Mouse (Mus musculus) forebrain, embryonic 11.5 days (tissue): ENCODE measurements around the gene Pappa. TPM values are rescaled to one million over a fixed set of nuclear protein-coding genes. Genes with fewer than 3 reads are reported as not detected.

Source experiments
- ATAC-seq: fragments of 200-750 bp; cut with Nextera tagmentation; replicated peaks from 2 replicates; pipeline ENCODE4 v1.8.0; 2017; ENCODE audit warnings: moderate TSS enrichment; ENCODE audit not compliant: low FRiP score
- DNase-seq: peaks from one replicate; pipeline ENCODE4 v3.0.0-alpha.2; 2017; ENCODE audit warnings: low spot score
- H3K27ac ChIP-seq: fragments of 300-500 bp; sonication (generic); 2 replicates; pipeline ENCODE4 v1.5.1; 2014; ENCODE audit warnings: low read depth, low read length
- H3K27me3 ChIP-seq: fragments of 300-500 bp; sonication (generic); 2 replicates; pipeline ENCODE4 v1.6.1; 2014; ENCODE audit warnings: mild to moderate bottlenecking, low read length, mixed read lengths; ENCODE audit not compliant: control insufficient read depth, insufficient read depth
- H3K36me3 ChIP-seq: fragments of 300-500 bp; sonication (generic); 2 replicates; pipeline ENCODE4 v1.6.1; 2014; ENCODE audit warnings: mild to moderate bottlenecking, low read length, moderate library complexity, mixed read lengths; ENCODE audit not compliant: control insufficient read depth, insufficient read depth
- H3K4me1 ChIP-seq: fragments of 300-500 bp; sonication (generic); replicated peaks from 2 replicates; pipeline ENCODE4 v1.6.1; 2014; ENCODE audit warnings: low read length, mixed read lengths; ENCODE audit not compliant: control insufficient read depth, insufficient read depth
- H3K4me2 ChIP-seq: fragments of 300-500 bp; sonication (generic); 2 replicates; pipeline ENCODE4 v1.6.1; 2014; ENCODE audit warnings: low read depth, mild to moderate bottlenecking, low read length, moderate library complexity, mixed read lengths; ENCODE audit not compliant: severe bottlenecking
- H3K4me3 ChIP-seq: fragments of 300-500 bp; sonication (generic); 2 replicates; pipeline ENCODE4 v1.5.1; 2014; ENCODE audit warnings: low read depth, low read length
- H3K9ac ChIP-seq: fragments of 300-500 bp; sonication (generic); 2 replicates; pipeline ENCODE4 v1.6.1; 2014; ENCODE audit warnings: low read length
- H3K9me3 ChIP-seq: fragments of 300-500 bp; sonication (generic); 2 replicates; pipeline ENCODE4 v1.6.1; 2016; ENCODE audit warnings: low read length, mixed read lengths; ENCODE audit not compliant: control insufficient read depth
- WGBS: fragments of 180-500 bp; shearing (Covaris S2); extraction: QIAGEN DNeasy Blood & Tissue Kit; methylation state at CpG from one replicate; pipeline ENCODE4 v1.1.7; 2014; 5-methylcytosine and 5-hydroxymethylcytosine counted together
- polyA plus RNA-seq: library from polyadenylated mRNA; unstranded; fragments of >200 nt; fragmentation: Nextera tagmentation; extraction: Ambion mirVana; gene quantifications from 2 replicates; pipeline ENCODE4 v1.2.1, GENCODE M21; 2014

Pappa gene
- polyA plus RNA-seq, 1 experiment from 2014 or later, result 4.1 TPM

GRCm38 (mm10) chr4:65217651-65218364 is 93.8 kb downstream of the Pappa start:
- DNase-seq (no peak), ATAC-seq (no peak)
- H3K27me3 ChIP-seq, result no peaks in the 10 kb centered on the region
- H3K9me3 ChIP-seq, result no peaks in the 10 kb centered on the region
- no peak overlapping the region for H3K9ac ChIP-seq
- no peak overlapping the region for H3K4me3 ChIP-seq
- H3K27ac ChIP-seq, result no peak overlapping the region
- 67% methylated on average over 9 of the region's 9 CpGs for WGBS
- H3K36me3 ChIP-seq, result no peaks in the 10 kb centered on the region
- no peaks in the 10 kb centered on the region for H3K4me1 ChIP-seq
- no peak overlapping the region for H3K4me2 ChIP-seq

GRCm38 (mm10) chr4:65223901-65224300 is 99.9 kb downstream of the Pappa start:
- no peak overlapping the region for H3K4me2 ChIP-seq
- no peak for DNase-seq

GRCm38 (mm10) chr4:65238540-65238998 is 114.6 kb downstream of the Pappa start:
- WGBS, result 0% methylated on average over 8 of the region's 8 CpGs
- H3K4me3 ChIP-seq, result no peak overlapping the region
- no peaks in the 10 kb centered on the region for H3K9me3 ChIP-seq
- H3K27me3 ChIP-seq, result no peaks in the 10 kb centered on the region
- peak; percentile 79 for DNase-seq
- H3K4me2 ChIP-seq, result peak overlapping the region; percentile 21; the same call in 1 of the 2 replicates
- H3K36me3 ChIP-seq, result no peaks in the 10 kb centered on the region
- H3K9ac ChIP-seq, result peak overlapping the region; percentile 17; the same call in 1 of the 2 replicates
- ATAC-seq, result peak; percentile 94
- peaks cover 18% of the 10 kb centered on the region for H3K4me1 ChIP-seq
- peak overlapping the region; percentile 82 for H3K27ac ChIP-seq

More at GRCm38 (mm10) chr4:65223901-65224300, 99.9 kb downstream of the Pappa start:
- no peak overlapping the region for H3K27ac ChIP-seq
- no peaks in the 10 kb centered on the region for H3K36me3 ChIP-seq
- H3K27me3 ChIP-seq, result no peaks in the 10 kb centered on the region
- H3K4me1 ChIP-seq, result no peaks in the 10 kb centered on the region
- no peak overlapping the region for H3K9ac ChIP-seq
- H3K4me3 ChIP-seq, result no peak overlapping the region
- WGBS, result 87% methylated on average over 4 of the region's 4 CpGs
- ATAC-seq, result no peak
- H3K9me3 ChIP-seq, result no peaks in the 10 kb centered on the region

GRCm38 (mm10) chr4:65242434-65242931 is 118.5 kb downstream of the Pappa start:
- H3K27me3 ChIP-seq, result peaks cover 4% of the 10 kb centered on the region; the same call in 1 of the 2 replicates
- no peaks in the 10 kb centered on the region for H3K9me3 ChIP-seq
- DNase-seq (no peak), ATAC-seq (no peak)
- H3K4me1 ChIP-seq, result peaks cover 26% of the 10 kb centered on the region
- H3K9ac ChIP-seq, result no peak overlapping the region
- no peaks in the 10 kb centered on the region for H3K36me3 ChIP-seq
- H3K4me3 ChIP-seq, result no peak overlapping the region
- no peak overlapping the region for H3K27ac ChIP-seq
- 42% methylated on average over 3 of the region's 3 CpGs for WGBS
- no peak overlapping the region for H3K4me2 ChIP-seq

GRCm38 (mm10) chr4:65243245-65243644 is 119.3 kb downstream of the Pappa start:
- Histone ChIP-seq H3K4me1 (peaks cover 21% of the 10 kb centered on the region), H3K4me2 (no peak overlapping the region), H3K9me3 (no peaks in the 10 kb centered on the region), H3K36me3 (no peaks in the 10 kb centered on the region), H3K27ac (no peak overlapping the region), H3K4me3 (no peak overlapping the region), H3K9ac (no peak overlapping the region), H3K27me3 (peaks cover 4% of the 10 kb centered on the region; the same call in 1 of the 2 replicates)
- DNase-seq, result no peak
- 22% methylated on average over 2 of the region's 2 CpGs for WGBS
- ATAC-seq, result no peak

- H3K9me3 ChIP-seq, result no peaks in the 10 kb centered on the region
- H3K4me3 ChIP-seq, result no peak overlapping the region
- no peak overlapping the region for H3K27ac ChIP-seq
- H3K36me3 ChIP-seq, result no peaks in the 10 kb centered on the region
- 11% methylated on average over 4 of the region's 4 CpGs for WGBS
- peaks cover 14% of the 10 kb centered on the region for H3K27me3 ChIP-seq
- ATAC-seq, result no peak
- H3K4me1 ChIP-seq, result peaks cover 14% of the 10 kb centered on the region
- no peak for DNase-seq
- H3K9ac ChIP-seq, result no peak overlapping the region
- no peak overlapping the region for H3K4me2 ChIP-seq
Measured at GRCm38 (mm10) chr4:65245015-65245414, 121.0 kb downstream of the Pappa start.

- DNase-seq (no peak), ATAC-seq (peak; percentile 68)
- Histone ChIP-seq H3K36me3 (no peaks in the 10 kb centered on the region), H3K27ac (no peak overlapping the region), H3K9ac (no peak overlapping the region), H3K9me3 (no peaks in the 10 kb centered on the region), H3K27me3 (peaks cover 16% of the 10 kb centered on the region), H3K4me3 (no peak overlapping the region), H3K4me1 (peaks cover 14% of the 10 kb centered on the region), H3K4me2 (no peak overlapping the region)
- WGBS, result 3% methylated on average over 3 of the region's 3 CpGs
Measured at GRCm38 (mm10) chr4:65245440-65245839, 121.5 kb downstream of the Pappa start.

GRCm38 (mm10) chr4:65252193-65252592 is 128.2 kb downstream of the Pappa start:
- H3K9ac ChIP-seq, result no peak overlapping the region
- peak; percentile 90 for ATAC-seq
- H3K9me3 ChIP-seq, result no peaks in the 10 kb centered on the region
- peaks cover 4% of the 10 kb centered on the region; the same call in 1 of the 2 replicates for H3K4me1 ChIP-seq
- WGBS, result 0% methylated on average over 8 of the region's 8 CpGs
- no peak overlapping the region for H3K27ac ChIP-seq
- no peak overlapping the region for H3K4me3 ChIP-seq
- H3K36me3 ChIP-seq, result no peaks in the 10 kb centered on the region
- DNase-seq, result peak; percentile 72
- H3K4me2 ChIP-seq, result no peak overlapping the region; the same call in 1 of the 2 replicates
- peaks cover 23% of the 10 kb centered on the region for H3K27me3 ChIP-seq
